Mouse (Mus musculus) MN1 (cell line): ENCODE results near the gene Hnf4a.
"Not testable (repeated sequence)": the region's sequence is repeated elsewhere in the genome, so short reads cannot be mapped to it uniquely, and the experiment has no call there.

Experiments used
- DNase-seq: peaks from one replicate; pipeline ENCODE4 v3.0.0-alpha.2; 2016; ENCODE audit warnings: low spot score

Gene Hnf4a

DNA sequence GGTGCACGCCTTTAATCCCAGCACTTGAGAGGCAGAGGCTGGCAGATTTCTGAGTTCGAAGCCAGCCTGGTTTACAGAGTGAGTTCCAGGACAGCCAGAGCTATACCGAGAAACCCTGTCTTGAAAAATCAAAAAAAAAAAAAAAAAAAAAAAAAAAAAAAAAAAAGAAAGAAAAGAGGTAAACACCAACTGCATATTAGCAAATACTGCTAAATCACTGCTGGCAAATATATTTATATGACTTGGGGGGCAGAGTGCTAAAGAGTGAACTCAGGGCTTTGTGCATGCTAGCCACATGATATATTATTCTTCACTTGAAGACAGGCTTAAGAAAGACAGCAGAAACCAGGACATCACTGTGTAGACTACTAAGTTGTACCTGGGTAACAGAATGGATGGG lies 114.8 kb downstream of the Hnf4a start:
- not testable (repeated sequence) for DNase-seq
